Comparison of ENCODE assay signal across 11 mouse cellular contexts in genomic region chr14:17903121-17903520, GRCm38 (mm10).
"Had no signal": no experiment of that assay in that cellular context is flagged by ENCODE, and none has a peak within 500 bp of the region (broad histone marks: within the 10 kb centered on the region; RNA-seq: fewer than 3 reads in every experiment).

No protein-coding gene starts in this region.

- H3K36me3 ChIP-seq: limb, embryonic 13.5 days; midbrain, embryonic 12.5 days; neural tube, embryonic 13.5 days had no signal

- ATAC-seq: midbrain, embryonic 16.5 days had no signal

- H3K27me3 ChIP-seq: limb, embryonic 13.5 days; midbrain, embryonic 12.5 days; neural tube, embryonic 13.5 days had no signal

- H3K27ac ChIP-seq: kidney, postnatal 0 days; limb, embryonic 13.5 days; liver, embryonic 14.5 days; midbrain, embryonic 12.5 days; neural tube, embryonic 13.5 days had no signal

- H3K9ac ChIP-seq: limb, embryonic 13.5 days; liver, embryonic 14.5 days; midbrain, embryonic 12.5 days; neural tube, embryonic 13.5 days had no signal

- H3K4me3 ChIP-seq: limb, embryonic 13.5 days; midbrain, embryonic 12.5 days; neural tube, embryonic 13.5 days had no signal

- DNase-seq: layer of hippocampus, adult 9-11 months; layer of hippocampus, postnatal 36 days; lung, adult 18-20 months; right cerebral cortex, postnatal 14 days; thymus, postnatal 36 days had no signal

- H3K4me2 ChIP-seq: limb, embryonic 13.5 days; midbrain, embryonic 12.5 days; neural tube, embryonic 13.5 days had no signal

- H3K9me3 ChIP-seq: limb, embryonic 13.5 days; midbrain, embryonic 12.5 days; neural tube, embryonic 13.5 days had no signal

- H3K4me1 ChIP-seq: limb, embryonic 13.5 days; midbrain, embryonic 12.5 days; neural tube, embryonic 13.5 days had no signal
